Mouse (Mus musculus): ENCODE measurements around the gene Olfr473.
"Not testable (repeated sequence)": the region's sequence is repeated elsewhere in the genome, so short reads cannot be mapped to it uniquely, and the experiment has no call there.

Olfr473 gene

GRCm38 (mm10) chr7:107930146-107930545 is at the start of gene Olfr473:
Olfr473 (plus strand) TSS chr7:107930446.
- DNase-seq: no peak

- no peak for DNase-seq
These were observed 32.6 kb upstream of the Olfr473 start, which contains the start of gene Olfr472 for GRCm38 (mm10) chr7:107897602-107898001. Olfr472 (plus strand) TSS chr7:107897902.

DNA sequence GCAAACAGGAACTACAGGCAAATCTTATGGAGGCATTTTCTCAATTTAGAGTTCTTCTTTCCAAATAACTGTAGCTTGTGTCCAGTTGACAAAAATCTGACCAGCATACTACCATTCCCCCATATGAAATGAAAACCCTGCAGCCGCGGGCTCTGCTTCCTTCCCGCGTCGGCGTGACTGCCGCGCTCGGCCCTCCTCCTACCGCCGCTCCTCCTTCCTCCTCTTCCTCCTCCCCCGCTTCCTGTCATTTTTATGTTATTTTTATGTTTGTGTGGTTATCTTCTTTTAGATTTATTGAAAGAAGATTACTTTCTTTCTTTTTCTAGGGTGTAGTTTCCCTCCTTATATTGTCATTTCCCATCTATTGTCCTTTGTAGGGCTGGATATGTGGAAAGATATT is 22.3 kb downstream of the Olfr473 start:
- not testable (repeated sequence) for DNase-seq

DNA sequence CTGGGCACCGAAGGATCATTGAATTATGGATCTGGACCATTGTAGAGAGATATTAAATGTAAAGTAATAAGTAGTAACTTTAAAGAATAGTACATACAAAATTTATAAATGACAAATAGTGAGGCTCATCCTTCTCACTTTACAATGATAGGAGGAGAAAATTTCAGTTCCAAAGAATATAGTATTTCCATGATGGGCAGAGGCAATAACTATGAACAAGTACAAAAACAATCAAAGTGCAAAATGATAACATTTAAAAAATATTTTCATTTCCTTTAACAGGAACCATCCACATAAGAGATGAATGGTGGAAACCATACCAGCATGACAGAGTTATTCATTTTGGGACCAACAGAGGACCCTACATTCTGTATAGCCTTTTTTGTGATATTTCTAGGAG is 24.1 kb downstream of the Olfr473 start, which contains the start of gene Olfr474:
TSS of gene Olfr474 (plus strand) at position 301 of the 400 bp plus-strand sequence.
- no peak for DNase-seq

- no peak for DNase-seq
These were observed 34.3 kb downstream of the Olfr473 start, which contains the start of gene Olfr476 for GRCm38 (mm10) chr7:107964503-107964902. Olfr476 (plus strand) TSS chr7:107964803.

Measured in cerebellum, postnatal 10 days (tissue).